9 mouse cellular contexts compared by ENCODE assay signal in the genomic region with DNA sequence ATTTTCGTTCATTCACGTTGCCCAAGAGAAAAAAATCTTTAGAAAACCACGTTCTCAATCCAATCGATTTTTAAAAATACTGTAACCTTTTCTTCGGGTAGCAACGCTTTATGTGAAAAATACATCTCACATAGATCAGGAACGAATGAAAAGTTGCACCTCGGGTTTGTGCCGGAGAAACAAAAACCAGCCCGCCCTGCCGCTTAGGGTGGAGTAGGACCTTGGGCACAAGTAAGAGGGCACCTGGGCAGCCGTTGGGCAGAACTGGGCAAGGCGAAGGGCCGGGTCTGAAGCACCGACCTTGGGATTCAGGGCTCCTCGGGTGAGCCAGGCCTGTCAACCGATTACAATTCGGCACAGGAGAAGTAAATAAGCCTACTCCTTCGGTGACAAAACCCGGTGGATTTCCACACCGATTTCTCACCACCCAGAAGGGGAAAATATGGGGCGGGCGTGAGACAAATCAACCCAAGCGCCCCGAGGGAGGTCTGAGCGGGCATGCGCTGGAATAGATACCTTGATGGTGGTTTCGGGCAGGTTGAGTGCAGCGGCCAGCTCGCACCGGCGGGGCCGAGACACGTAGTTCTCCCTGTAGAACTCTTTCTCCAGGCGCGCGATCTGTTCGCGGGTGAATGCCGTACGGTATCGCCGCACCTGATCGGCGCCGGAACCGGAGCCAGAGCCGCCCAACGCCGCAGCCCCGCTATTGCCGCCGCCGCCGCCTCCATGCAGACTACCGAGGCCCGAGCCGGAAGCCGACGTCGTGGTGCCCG. TPM values are rescaled to one million over a fixed set of nuclear protein-coding genes. Genes with fewer than 3 reads are reported as not detected.
A peak's percentile ranks its signal among the peaks of the same experiment; 100 is the strongest.
DNase-seq lines count a peak whose midpoint lies in the region; ATAC-seq and TF ChIP-seq lines count a peak whose summit lies in the region.
"Had no signal": no experiment of that assay in that cellular context is flagged by ENCODE, and none has a peak within 500 bp of the region (broad histone marks: within the 10 kb centered on the region; RNA-seq: fewer than 3 reads in every experiment).

No protein-coding gene starts in this region.

- no peak for ATAC-seq in heart, postnatal 0 days (ENCODE audit: insufficient read depth, low read depth)
- no peak for ATAC-seq in liver, embryonic 16.5 days (ENCODE audit: low read depth)

- H3K4me2 ChIP-seq in heart, postnatal 0 days (ENCODE audit: low read depth, low read length) = 0 out of 2 replicates have a peak overlapping the region, but pooled peaks have one; percentile 12
- H3K4me2 ChIP-seq in liver, embryonic 16.5 days (ENCODE audit: low read depth, low read length) = peak overlapping the region; percentile 15; the same call in 1 of the 2 replicates
- H3K4me2 ChIP-seq: stomach, embryonic 15.5 days had no signal

- TF ChIP-seq CTCF in ES-Bruce4 (IDR thresholded peaks at IDR 0.05; ENCODE audit: low read depth, low read length) = no peak
- TF ChIP-seq CTCF in heart, postnatal 0 days (IDR thresholded peaks at IDR 0.05; ENCODE audit: low read depth) = no peak

- peaks cover 29% of the 10 kb centered on the region for H3K4me1 ChIP-seq in heart, embryonic 10.5 days
- H3K4me1 ChIP-seq in ES-Bruce4 (ENCODE audit: control insufficient read depth, insufficient read depth, low read length) = no peaks in the 10 kb centered on the region
- H3K4me1 ChIP-seq in heart, postnatal 0 days (ENCODE audit: control insufficient read depth, insufficient read depth) = no peaks in the 10 kb centered on the region
- H3K4me1 ChIP-seq in liver, embryonic 16.5 days (ENCODE audit: control insufficient read depth, low read depth, low read length) = no peaks in the 10 kb centered on the region; the same call in none of the 2 replicates

- no peaks in the 10 kb centered on the region for H3K9me3 ChIP-seq in heart, embryonic 10.5 days
- no peaks in the 10 kb centered on the region for H3K9me3 ChIP-seq in ES-Bruce4 (replicated peaks; ENCODE audit: control insufficient read depth, insufficient read depth, low read length, poor library complexity, severe bottlenecking)
- H3K9me3 ChIP-seq in heart, postnatal 0 days (replicated peaks; ENCODE audit: control insufficient read depth, low read length) = no peaks in the 10 kb centered on the region
- no peaks in the 10 kb centered on the region for H3K9me3 ChIP-seq in liver, embryonic 16.5 days (replicated peaks; ENCODE audit: control insufficient read depth, low read length)
- H3K9me3 ChIP-seq: stomach, embryonic 15.5 days had no signal

- no peak overlapping the region for H3K27ac ChIP-seq in heart, embryonic 10.5 days
- H3K27ac ChIP-seq in ES-Bruce4 (ENCODE audit: insufficient read depth, low read length) = no peak overlapping the region
- no peak overlapping the region for H3K27ac ChIP-seq in heart, postnatal 0 days (ENCODE audit: low read depth)
- no peak overlapping the region for H3K27ac ChIP-seq in liver, embryonic 16.5 days (ENCODE audit: low read length)
- H3K27ac ChIP-seq: stomach, embryonic 15.5 days had no signal

- no peak for TF ChIP-seq EP300 in ES-Bruce4 (IDR thresholded peaks at IDR 0.05; ENCODE audit: insufficient read depth, low read depth, low read length)
- TF ChIP-seq EP300 in heart, postnatal 0 days (IDR thresholded peaks at IDR 0.05; ENCODE audit: low read depth) = no peak

- H3K27me3 ChIP-seq in heart, embryonic 10.5 days (ENCODE audit: insufficient read depth, poor library complexity, severe bottlenecking) = peaks cover 99% of the 10 kb centered on the region
- H3K27me3 ChIP-seq in ES-Bruce4 (ENCODE audit: control insufficient read depth, insufficient read depth, low read length, poor library complexity, severe bottlenecking) = peaks cover 47% of the 10 kb centered on the region
- peaks cover 94% of the 10 kb centered on the region for H3K27me3 ChIP-seq in heart, postnatal 0 days (ENCODE audit: control insufficient read depth, insufficient read depth, low read length)
- peaks cover 89% of the 10 kb centered on the region for H3K27me3 ChIP-seq in liver, embryonic 16.5 days (ENCODE audit: control insufficient read depth, insufficient read depth, low read depth, low read length)

- H3K36me3 ChIP-seq in heart, embryonic 10.5 days = no peaks in the 10 kb centered on the region
- H3K36me3 ChIP-seq in ES-Bruce4 (ENCODE audit: control insufficient read depth, insufficient read depth, low read length, poor library complexity, severe bottlenecking) = no peaks in the 10 kb centered on the region
- H3K36me3 ChIP-seq in heart, postnatal 0 days (replicated peaks; ENCODE audit: control insufficient read depth, insufficient read depth, low read length) = no peaks in the 10 kb centered on the region
- H3K36me3 ChIP-seq in liver, embryonic 16.5 days (ENCODE audit: control insufficient read depth, insufficient read depth) = no peaks in the 10 kb centered on the region
- H3K36me3 ChIP-seq: stomach, embryonic 15.5 days had no signal

- TF ChIP-seq POLR2A in ES-Bruce4 (IDR thresholded peaks at IDR 0.05; ENCODE audit: insufficient read depth, low read length) = no peak

- H3K4me3 ChIP-seq in heart, embryonic 10.5 days = peak overlapping the region; percentile 35
- H3K4me3 ChIP-seq in ES-Bruce4 (ENCODE audit: low read depth, low read length) = peak overlapping the region; percentile 12
- peak overlapping the region; percentile 25 for H3K4me3 ChIP-seq in heart, postnatal 0 days (ENCODE audit: low read depth, low read length)
- no peak overlapping the region for H3K4me3 ChIP-seq in liver, embryonic 16.5 days (ENCODE audit: low read depth, low read length)
- H3K4me3 ChIP-seq: stomach, embryonic 15.5 days had no signal

- H3K9ac ChIP-seq in ES-Bruce4 (ENCODE audit: low read depth, poor library complexity, severe bottlenecking) = no peak overlapping the region
- no peak overlapping the region for H3K9ac ChIP-seq in heart, postnatal 0 days (replicated peaks; ENCODE audit: low read depth, low read length)
- H3K9ac ChIP-seq in liver, embryonic 16.5 days (ENCODE audit: low read depth, low read length) = no peak overlapping the region
- H3K9ac ChIP-seq: stomach, embryonic 15.5 days had no signal

- 2% methylated on average over 62 of the region's 62 CpGs for WGBS in heart, embryonic 10.5 days
- WGBS in heart, postnatal 0 days = 3% methylated on average over 62 of the region's 62 CpGs
- WGBS in liver, embryonic 16.5 days (ENCODE audit: insufficient replicate concordance) = 3% methylated on average over 62 of the region's 62 CpGs

- DNase-seq in heart, embryonic 10.5 days (ENCODE audit: low spot score) = no peak
- DNase-seq in heart, adult 8-10 months (ENCODE audit: low spot score) = no peak
- no peak for DNase-seq in heart, postnatal 0 days (ENCODE audit: low spot score)
- DNase-seq in ovary, postnatal 36 days (ENCODE audit: low spot score) = no peak
- DNase-seq in natural killer cell, adult 2 months (ENCODE audit: low spot score in 2 of 2) = no peak
- no peak for DNase-seq in layer of hippocampus, adult 8-10 months (ENCODE audit: low spot score in 2 of 2)

RNA-seq across cellular contexts. Expression of a gene that starts 1.9 kb away (rescaled TPM):
- not detected in 2 replicates for polyA plus RNA-seq in heart, embryonic 10.5 days (2016; fragmentation: Nextera tagmentation; extraction: Ambion mirVana)
- total RNA-seq in heart, adult 8-10 months (2022) = not detected
- polyA plus RNA-seq in ES-Bruce4 (2011; ENCODE audit: insufficient read depth, insufficient read length, low read depth, missing spikeins) = not detected in 2 replicates
- not detected in 2 replicates for total RNA-seq in heart, postnatal 0 days (2014; rRNA removed; ENCODE audit: low replicate concordance)
- not detected in 2 replicates for polyA plus RNA-seq in heart, postnatal 0 days (2015; fragmentation: Nextera tagmentation; extraction: Ambion mirVana)
- polyA plus RNA-seq in liver, embryonic 16.5 days (2015; fragmentation: Nextera tagmentation; extraction: Ambion mirVana) = not detected in 2 replicates
- total RNA-seq in layer of hippocampus, adult 8-10 months (2022) = not detected
- polyA plus RNA-seq: stomach, embryonic 15.5 days had no signal

RNA-seq across cellular contexts. Expression of a gene that starts 10.7 kb away (rescaled TPM):
- 0.40 TPM in 1 of 2 replicates, not detected in the other for polyA plus RNA-seq in heart, embryonic 10.5 days (2016; fragmentation: Nextera tagmentation; extraction: Ambion mirVana)
- total RNA-seq in heart, adult 8-10 months (2022) = not detected
- not detected in 2 replicates for polyA plus RNA-seq in ES-Bruce4 (2011; ENCODE audit: insufficient read depth, insufficient read length, low read depth, missing spikeins)
- total RNA-seq in heart, postnatal 0 days (2014; rRNA removed; ENCODE audit: low replicate concordance) = not detected in 2 replicates
- polyA plus RNA-seq in heart, postnatal 0 days (2015; fragmentation: Nextera tagmentation; extraction: Ambion mirVana) = not detected in 2 replicates
- not detected in 2 replicates for polyA plus RNA-seq in liver, embryonic 16.5 days (2015; fragmentation: Nextera tagmentation; extraction: Ambion mirVana)
- total RNA-seq in layer of hippocampus, adult 8-10 months (2022) = not detected
- polyA plus RNA-seq: stomach, embryonic 15.5 days had no signal

RNA-seq across cellular contexts. Expression of a gene that starts 17.4 kb away (rescaled TPM):
- polyA plus RNA-seq in heart, embryonic 10.5 days (2016; fragmentation: Nextera tagmentation; extraction: Ambion mirVana) = 1.1 TPM in 1 of 2 replicates, not detected in the other
- total RNA-seq in heart, adult 8-10 months (2022) = not detected
- polyA plus RNA-seq in ES-Bruce4 (2011; ENCODE audit: insufficient read depth, insufficient read length, low read depth, missing spikeins) = not detected in 2 replicates
- total RNA-seq in heart, postnatal 0 days (2014; rRNA removed; ENCODE audit: low replicate concordance) = not detected in 2 replicates
- not detected in 2 replicates for polyA plus RNA-seq in heart, postnatal 0 days (2015; fragmentation: Nextera tagmentation; extraction: Ambion mirVana)
- not detected in 2 replicates for polyA plus RNA-seq in liver, embryonic 16.5 days (2015; fragmentation: Nextera tagmentation; extraction: Ambion mirVana)
- total RNA-seq in layer of hippocampus, adult 8-10 months (2022) = not detected

RNA-seq across cellular contexts. Expression of a gene that starts 21.9 kb away (rescaled TPM):
- polyA plus RNA-seq in heart, embryonic 10.5 days (2016; fragmentation: Nextera tagmentation; extraction: Ambion mirVana) = 0.07 and 2.1 TPM in 2 replicates
- not detected for total RNA-seq in heart, adult 8-10 months (2022)
- not detected in 2 replicates for polyA plus RNA-seq in ES-Bruce4 (2011; ENCODE audit: insufficient read depth, insufficient read length, low read depth, missing spikeins)
- total RNA-seq in heart, postnatal 0 days (2014; rRNA removed; ENCODE audit: low replicate concordance) = 0.11 TPM in 1 of 2 replicates, not detected in the other
- not detected in 2 replicates for polyA plus RNA-seq in heart, postnatal 0 days (2015; fragmentation: Nextera tagmentation; extraction: Ambion mirVana)
- not detected in 2 replicates for polyA plus RNA-seq in liver, embryonic 16.5 days (2015; fragmentation: Nextera tagmentation; extraction: Ambion mirVana)
- not detected for total RNA-seq in layer of hippocampus, adult 8-10 months (2022)

RNA-seq across cellular contexts. Expression of a gene that starts 34.3 kb away (rescaled TPM):
- polyA plus RNA-seq in heart, embryonic 10.5 days (2016; fragmentation: Nextera tagmentation; extraction: Ambion mirVana) = 2.3 TPM in 1 of 2 replicates, not detected in the other
- total RNA-seq in heart, adult 8-10 months (2022) = under 1 TPM in 1 of 4 experiments, not detected in 3; 0.12 TPM
- polyA plus RNA-seq in ES-Bruce4 (2011; ENCODE audit: insufficient read depth, insufficient read length, low read depth, missing spikeins) = not detected in 2 replicates
- total RNA-seq in heart, postnatal 0 days (2014; rRNA removed; ENCODE audit: low replicate concordance) = not detected in 2 replicates
- 0.08 TPM in 1 of 2 replicates, not detected in the other for polyA plus RNA-seq in heart, postnatal 0 days (2015; fragmentation: Nextera tagmentation; extraction: Ambion mirVana)
- polyA plus RNA-seq in liver, embryonic 16.5 days (2015; fragmentation: Nextera tagmentation; extraction: Ambion mirVana) = not detected in 2 replicates
- total RNA-seq in layer of hippocampus, adult 8-10 months (2022) = not detected
